Mouse (Mus musculus) midbrain, embryonic 10.5 days (tissue): Measurements from ENCODE around the gene Gtsf2. TPM values are rescaled to one million over a fixed set of nuclear protein-coding genes. Genes with fewer than 3 reads are reported as not detected.
"Not testable (repeated sequence)": the region's sequence is repeated elsewhere in the genome, so short reads cannot be mapped to it uniquely, and the experiment has no call there.

Experiments used
- DNase-seq: peaks from one replicate; pipeline ENCODE4 v3.0.0-alpha.2; 2017; ENCODE audit warnings: low spot score
- H3K27ac ChIP-seq: fragments of 300-500 bp; sonication (generic); replicated peaks from 2 replicates; pipeline ENCODE4 v1.5.1; 2016; ENCODE audit warnings: mild to moderate bottlenecking
- H3K27me3 ChIP-seq: fragments of 300-500 bp; sonication (generic); 2 replicates; pipeline ENCODE4 v1.6.1; 2016; ENCODE audit warnings: low read depth, mild to moderate bottlenecking; ENCODE audit not compliant: poor library complexity, severe bottlenecking
- H3K36me3 ChIP-seq: fragments of 300-500 bp; sonication (generic); 2 replicates; pipeline ENCODE4 v1.6.1; 2016; ENCODE audit warnings: mild to moderate bottlenecking, moderate library complexity
- H3K4me1 ChIP-seq: fragments of 300-500 bp; sonication (generic); 2 replicates; pipeline ENCODE4 v1.6.1; 2016
- H3K4me3 ChIP-seq: fragments of 300-500 bp; sonication (generic); 2 replicates; pipeline ENCODE4 v1.5.1; 2016; ENCODE audit warnings: mild to moderate bottlenecking, moderate library complexity
- H3K9me3 ChIP-seq: fragments of 300-500 bp; sonication (generic); replicated peaks from 2 replicates; pipeline ENCODE4 v1.6.1; 2016; ENCODE audit warnings: mild to moderate bottlenecking
- WGBS: fragments of 180-500 bp; shearing (Covaris S2); methylation state at CpG from one replicate; pipeline ENCODE4 v1.1.7; 2016; 5-methylcytosine and 5-hydroxymethylcytosine counted together
- polyA plus RNA-seq: library from polyadenylated mRNA; unstranded; fragments of >200 nt; fragmentation: Nextera tagmentation; extraction: Ambion mirVana; gene quantifications from 2 replicates; pipeline ENCODE4 v1.2.1, GENCODE M21; 2016

Gtsf2 gene
- polyA plus RNA-seq, 1 experiment from 2014 or later = 0.17 TPM

GRCm38 (mm10) chr15:103471488-103472194 is 23.4 kb upstream of the Gtsf2 start:
- Histone ChIP-seq H3K36me3 (no peaks in the 10 kb centered on the region), H3K4me1 (peaks cover 4% of the 10 kb centered on the region), H3K27me3 (no peaks in the 10 kb centered on the region), H3K4me3 (no peak overlapping the region), H3K27ac (no peak overlapping the region), H3K9me3 (no peaks in the 10 kb centered on the region)
- 86% methylated on average over 7 of the region's 7 CpGs for WGBS
- DNase-seq = no peak

GRCm38 (mm10) chr15:103462539-103463261 is 14.4 kb upstream of the Gtsf2 start:
- Histone ChIP-seq H3K27ac (no peak overlapping the region), H3K9me3 (no peaks in the 10 kb centered on the region), H3K36me3 (no peaks in the 10 kb centered on the region), H3K4me1 (peaks cover 3% of the 10 kb centered on the region; the same call in 1 of the 2 replicates), H3K27me3 (no peaks in the 10 kb centered on the region), H3K4me3 (no peak overlapping the region)
- no peak for DNase-seq
- 78% methylated on average over 7 of the region's 7 CpGs for WGBS

GRCm38 (mm10) chr15:103454449-103454848 is 6.2 kb upstream of the Gtsf2 start:
- H3K36me3 ChIP-seq = no peaks in the 10 kb centered on the region
- no peaks in the 10 kb centered on the region for H3K9me3 ChIP-seq
- H3K27me3 ChIP-seq = no peaks in the 10 kb centered on the region
- DNase-seq = no peak
- no peaks in the 10 kb centered on the region for H3K4me1 ChIP-seq
- no peak overlapping the region for H3K4me3 ChIP-seq
- WGBS = 90% methylated on average over 6 of the region's 6 CpGs
- H3K27ac ChIP-seq = no peak overlapping the region

GRCm38 (mm10) chr15:103453551-103454218 is 5.4 kb upstream of the Gtsf2 start, which contains the start of gene Nckap1l:
Gene Nckap1l (plus strand): TSS chr15:103453794.
- Histone ChIP-seq H3K27me3 (no peaks in the 10 kb centered on the region), H3K36me3 (no peaks in the 10 kb centered on the region), H3K27ac (no peak within 1 kb of the TSS), H3K9me3 (no peaks in the 10 kb centered on the region), H3K4me1 (no peaks in the 10 kb centered on the region), H3K4me3 (no peak within 1 kb of the TSS)
- 90% methylated on average over 13 of the region's 13 CpGs for WGBS
- no peak for DNase-seq

- H3K27me3 ChIP-seq, H3K36me3 ChIP-seq, H3K4me3 ChIP-seq, H3K27ac ChIP-seq, DNase-seq, H3K9me3 ChIP-seq, H3K4me1 ChIP-seq: not testable (repeated sequence)
- WGBS = 84% methylated on average over 4 of the region's 4 CpGs
Measured at GRCm38 (mm10) chr15:103445966-103446365, 2.3 kb downstream of the Gtsf2 start.

- Histone ChIP-seq H3K27me3 (no peaks in the 10 kb centered on the region), H3K9me3 (no peaks in the 10 kb centered on the region), H3K27ac (no peak within 1 kb of the TSS), H3K4me3 (no peak within 1 kb of the TSS), H3K36me3 (no peaks in the 10 kb centered on the region), H3K4me1 (peaks cover 6% of the 10 kb centered on the region; the same call in 1 of the 2 replicates)
- 89% methylated on average over 16 of the region's 16 CpGs for WGBS
- no peak for DNase-seq
Measured at GRCm38 (mm10) chr15:103430241-103430640, 18.0 kb downstream of the Gtsf2 start, which contains the start of gene Gtsf1. Gene Gtsf1 (minus strand): TSS chr15:103430470.

- Histone ChIP-seq H3K4me1 (peaks cover 6% of the 10 kb centered on the region; the same call in 1 of the 2 replicates), H3K4me3 (no peak overlapping the region), H3K27me3 (no peaks in the 10 kb centered on the region), H3K27ac (no peak overlapping the region), H3K36me3 (no peaks in the 10 kb centered on the region), H3K9me3 (no peaks in the 10 kb centered on the region)
- DNase-seq = no peak
- WGBS = 55% methylated on average over 2 of the region's 2 CpGs
Measured at GRCm38 (mm10) chr15:103427017-103427416, 21.3 kb downstream of the Gtsf2 start.

- not testable (repeated sequence) for H3K27ac ChIP-seq, H3K4me3 ChIP-seq, H3K36me3 ChIP-seq, H3K27me3 ChIP-seq, DNase-seq, H3K9me3 ChIP-seq, H3K4me1 ChIP-seq
- WGBS = 97% methylated on average over 2 of the region's 3 CpGs
Measured at GRCm38 (mm10) chr15:103405586-103405985, 42.7 kb downstream of the Gtsf2 start.

- no peak for DNase-seq
- no peak overlapping the region for H3K27ac ChIP-seq
- no peaks in the 10 kb centered on the region for H3K27me3 ChIP-seq
- 93% methylated on average over 5 of the region's 5 CpGs for WGBS
- no peak overlapping the region for H3K4me3 ChIP-seq
- peaks cover under 1% of the 10 kb centered on the region; the same call in 1 of the 2 replicates for H3K4me1 ChIP-seq
- no peaks in the 10 kb centered on the region for H3K36me3 ChIP-seq
- H3K9me3 ChIP-seq = no peaks in the 10 kb centered on the region
Measured at GRCm38 (mm10) chr15:103401361-103401760, 46.9 kb downstream of the Gtsf2 start.

- H3K4me3 ChIP-seq = no peak overlapping the region
- peaks cover 3% of the 10 kb centered on the region; the same call in 1 of the 2 replicates for H3K4me1 ChIP-seq
- no peaks in the 10 kb centered on the region for H3K36me3 ChIP-seq
- H3K27me3 ChIP-seq = no peaks in the 10 kb centered on the region
- H3K27ac ChIP-seq = no peak overlapping the region
- H3K9me3 ChIP-seq = no peaks in the 10 kb centered on the region
- no peak for DNase-seq
Measured at GRCm38 (mm10) chr15:103393577-103393976, 54.7 kb downstream of the Gtsf2 start.
